Mouse (Mus musculus) lung, postnatal 0 days (tissue): Measurements from ENCODE around the gene Gm10135.

Source experiments
- CTCF ChIP-seq: IDR thresholded peaks from 2 replicates; pipeline ENCODE4 v1.5.1; 2016; ENCODE audit warnings: antibody characterized with exemption, mild to moderate bottlenecking
- EP300 ChIP-seq: IDR thresholded peaks from 2 replicates; pipeline ENCODE4 v1.6.1; 2016; ENCODE audit warnings: antibody characterized with exemption, mild to moderate bottlenecking, control low read depth

DNA sequence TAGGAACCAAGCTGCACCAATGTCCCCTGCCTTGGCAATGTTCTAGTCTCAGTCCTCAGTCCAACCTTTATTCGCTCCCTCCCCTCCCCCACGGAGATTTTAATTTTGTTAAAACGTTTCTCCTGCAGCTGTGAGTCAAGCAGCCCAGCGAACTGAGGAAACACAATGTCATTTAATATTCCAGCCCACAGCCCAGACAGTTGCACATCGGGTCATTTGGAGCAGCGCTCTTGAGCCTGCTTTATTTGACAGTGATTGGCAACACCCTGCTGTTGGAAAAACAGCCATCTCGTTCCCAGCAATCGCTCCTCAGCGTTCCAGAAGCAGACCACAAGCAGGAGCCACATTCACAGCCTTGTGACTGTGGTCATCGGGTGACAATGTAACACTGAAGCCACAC, 20.9 kb upstream of the Gm10135 start:
- TF ChIP-seq CTCF (no peak), EP300 (no peak)
